Mouse (Mus musculus): ENCODE measurements around the gene Ide. TPM values are rescaled to one million over a fixed set of nuclear protein-coding genes. Genes with fewer than 3 reads are reported as not detected.

Gene Ide
- polyA plus RNA-seq, 1 experiment from 2014 or later, result 16.5 TPM

DNA sequence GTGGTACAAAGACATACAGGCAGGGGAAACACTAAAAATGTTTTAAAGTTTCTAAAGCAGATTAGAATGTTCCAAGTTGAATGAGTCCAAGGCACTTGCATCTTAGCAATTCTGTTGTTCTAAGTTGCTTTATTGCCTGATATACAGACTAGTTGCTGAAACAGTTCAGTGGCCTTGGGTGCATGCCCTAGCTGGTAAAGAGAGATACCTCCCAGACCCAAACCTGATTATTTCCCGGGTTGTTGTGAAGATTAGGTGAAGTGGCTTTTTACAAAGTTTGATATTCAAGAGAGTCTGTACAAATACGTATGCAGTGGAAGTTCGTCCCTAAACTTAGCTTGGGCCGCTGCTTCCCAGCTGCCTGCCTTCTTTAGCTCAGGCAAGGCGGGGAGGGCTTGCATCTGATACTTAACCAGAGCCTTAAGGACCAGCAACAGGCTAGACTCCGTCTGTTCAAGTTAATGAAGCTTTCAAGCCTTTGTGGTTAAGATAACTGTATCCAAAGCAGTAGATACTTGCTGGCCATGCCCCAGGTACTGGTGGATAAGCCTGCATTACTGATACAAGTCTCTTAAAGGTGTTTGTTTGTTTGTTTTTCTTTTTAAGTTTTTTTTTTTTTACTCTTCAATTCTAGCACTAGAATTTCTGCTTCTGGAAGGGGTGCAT lies 112.3 kb downstream of the Ide start:
- Histone ChIP-seq H3K4me2 (ENCODE audit: low read depth, low read length) (no peak overlapping the region), H3K9me3 (ENCODE audit: low read length) (no peaks in the 10 kb centered on the region), H3K9ac (replicated peaks) (no peak overlapping the region), H3K4me1 (ENCODE audit: insufficient read depth) (no peaks in the 10 kb centered on the region), H3K27me3 (ENCODE audit: insufficient read depth, low read length) (no peaks in the 10 kb centered on the region), H3K4me3 (ENCODE audit: low read depth, low read length) (no peak overlapping the region), H3K36me3 (replicated peaks; ENCODE audit: insufficient read depth, low read length) (peaks cover 31% of the 10 kb centered on the region), H3K27ac (ENCODE audit: low read depth) (no peak overlapping the region; the same call in 1 of the 2 replicates)
- ATAC-seq, result no peak
- 62% methylated on average over 6 of the region's 6 CpGs for WGBS (ENCODE audit: insufficient replicate concordance)
- DNase-seq, result no peak
- no peak for TF ChIP-seq CTCF (IDR thresholded peaks at IDR 0.05; ENCODE audit: low read depth)
- TF ChIP-seq EP300 (IDR thresholded peaks at IDR 0.05; ENCODE audit: low read depth), result no peak

Other genes with a start within 250 kb of the Ide start
- gene March5, start 130.3 kb downstream of the Ide start, polyA plus RNA-seq (2015; fragmentation: Nextera tagmentation; extraction: Ambion mirVana), result 119 and 126 TPM in 2 replicates
- 2.1 and 2.8 TPM in 2 replicates for gene Cpeb3, start 129.3 kb downstream of the Ide start, polyA plus RNA-seq (2015; fragmentation: Nextera tagmentation; extraction: Ambion mirVana)
- 16.0 and 20.7 TPM in 2 replicates for gene Kif11, start 38.6 kb upstream of the Ide start, polyA plus RNA-seq (2015; fragmentation: Nextera tagmentation; extraction: Ambion mirVana)
- 54.5 and 56.4 TPM in 2 replicates for gene Hhex, start 97.0 kb upstream of the Ide start, polyA plus RNA-seq (2015; fragmentation: Nextera tagmentation; extraction: Ambion mirVana)
- 15.2 and 18.9 TPM in 2 replicates for gene Exoc6, start 212.6 kb upstream of the Ide start, polyA plus RNA-seq (2015; fragmentation: Nextera tagmentation; extraction: Ambion mirVana)

All from liver, postnatal 0 days (tissue).